Mouse (Mus musculus) liver, embryonic 14.5 days (tissue): Measurements from ENCODE around the gene Atxn1.

Source experiments
- CTCF ChIP-seq: IDR thresholded peaks from 2 replicates; pipeline ENCODE4 v1.5.1; 2016; ENCODE audit warnings: antibody characterized with exemption, low read depth, control low read depth
- EP300 ChIP-seq: IDR thresholded peaks from 2 replicates; pipeline ENCODE4 v1.6.1; 2016; ENCODE audit warnings: antibody characterized with exemption, low read depth

DNA sequence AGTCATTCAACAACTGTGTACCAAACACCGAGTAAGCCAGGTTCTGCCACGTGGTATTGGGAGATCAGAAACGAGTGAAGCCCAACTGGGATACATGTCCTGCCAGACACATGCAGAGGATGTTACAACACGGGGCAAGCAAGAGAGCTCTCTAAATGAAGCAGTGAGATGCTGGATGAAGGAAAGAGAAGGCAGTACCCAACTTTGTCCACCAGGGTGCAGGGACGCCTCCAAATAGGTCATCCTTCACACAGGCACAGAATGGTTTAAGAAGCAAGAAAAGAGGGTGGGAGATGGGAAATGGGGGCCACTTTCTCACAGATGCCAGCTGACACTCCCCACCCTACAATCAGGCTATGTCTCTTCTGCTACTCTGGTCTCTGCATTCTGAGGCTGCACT lies 351.5 kb downstream of the Atxn1 start:
- no peak for TF ChIP-seq EP300
- TF ChIP-seq CTCF: peak; percentile 76
